Mouse (Mus musculus) liver, embryonic 13.5 days (tissue): Measurements from ENCODE around the gene Nolc1. TPM values are rescaled to one million over a fixed set of nuclear protein-coding genes. Genes with fewer than 3 reads are reported as not detected.

Experiments
- ATAC-seq: fragments of 200-750 bp; cut with Nextera tagmentation; 2 replicates; pipeline ENCODE4 v1.8.0; 2017; ENCODE audit warnings: low read depth, mild to moderate bottlenecking, moderate number of reproducible peaks, moderate library complexity
- DNase-seq: peaks from one replicate; pipeline ENCODE4 v3.0.0; 2022
- H3K27ac ChIP-seq: fragments of 300-500 bp; sonication (generic); 2 replicates; pipeline ENCODE4 v1.5.1; 2015; ENCODE audit warnings: moderate library complexity, mild to moderate bottlenecking, inconsistent platforms
- H3K27me3 ChIP-seq: fragments of 300-500 bp; sonication (generic); 2 replicates; pipeline ENCODE4 v1.6.1; 2015; ENCODE audit warnings: mild to moderate bottlenecking, inconsistent platforms
- H3K36me3 ChIP-seq: fragments of 300-500 bp; sonication (generic); 2 replicates; pipeline ENCODE4 v1.6.1; 2015; ENCODE audit warnings: mild to moderate bottlenecking, inconsistent platforms
- H3K4me1 ChIP-seq: fragments of 300-500 bp; sonication (generic); replicated peaks from 2 replicates; pipeline ENCODE4 v1.6.1; 2015; ENCODE audit warnings: inconsistent platforms
- H3K4me2 ChIP-seq: fragments of 300-500 bp; sonication (generic); 2 replicates; pipeline ENCODE4 v1.6.1; 2015; ENCODE audit warnings: inconsistent platforms, mild to moderate bottlenecking, moderate library complexity
- H3K4me3 ChIP-seq: fragments of 300-500 bp; sonication (generic); replicated peaks from 2 replicates; pipeline ENCODE4 v1.5.1; 2015; ENCODE audit warnings: mild to moderate bottlenecking, inconsistent platforms
- H3K9ac ChIP-seq: fragments of 300-500 bp; sonication (generic); 2 replicates; pipeline ENCODE4 v1.6.1; 2015; ENCODE audit warnings: mild to moderate bottlenecking, inconsistent platforms
- H3K9me3 ChIP-seq: fragments of 300-500 bp; sonication (generic); replicated peaks from 2 replicates; pipeline ENCODE4 v1.6.1; 2016; ENCODE audit warnings: inconsistent platforms
- WGBS: fragments of 180-500 bp; shearing (Covaris S2); methylation state at CpG from one replicate; pipeline ENCODE4 v1.1.7; 2015; ENCODE audit not compliant: insufficient replicate concordance; 5-methylcytosine and 5-hydroxymethylcytosine counted together
- polyA plus RNA-seq: library from polyadenylated mRNA; unstranded; fragments of >200 nt; fragmentation: Nextera tagmentation; extraction: Ambion mirVana; gene quantifications from 2 replicates; pipeline ENCODE4 v1.2.1, GENCODE M21; 2015

Nolc1 gene
- polyA plus RNA-seq, 1 experiment from 2014 or later, result 105 TPM

- H3K27me3 ChIP-seq, result no peaks in the 10 kb centered on the region
- no peak overlapping the region for H3K4me2 ChIP-seq
- no peaks in the 10 kb centered on the region; the same call in 1 of the 2 replicates for H3K9me3 ChIP-seq
- no peaks in the 10 kb centered on the region for H3K4me1 ChIP-seq
- WGBS, result 88% methylated on average over 2 of the region's 2 CpGs
- H3K36me3 ChIP-seq, result no peaks in the 10 kb centered on the region
- DNase-seq (no peak), ATAC-seq (no peak)
- H3K4me3 ChIP-seq, result no peak overlapping the region
- no peak overlapping the region for H3K9ac ChIP-seq
- no peak overlapping the region for H3K27ac ChIP-seq
Measured at GRCm38 (mm10) chr19:46094144-46094543, 18.5 kb downstream of the Nolc1 start.

GRCm38 (mm10) chr19:46095291-46095690, 19.6 kb downstream of the Nolc1 start:
- 68% methylated on average over 4 of the region's 4 CpGs for WGBS

GRCm38 (mm10) chr19:46096396-46096795, 20.7 kb downstream of the Nolc1 start:
- no peak for DNase-seq
- no peaks in the 10 kb centered on the region; the same call in 1 of the 2 replicates for H3K9me3 ChIP-seq

More at GRCm38 (mm10) chr19:46095291-46095690, 19.6 kb downstream of the Nolc1 start:
- DNase-seq, result no peak
- no peak overlapping the region for H3K9ac ChIP-seq
- no peaks in the 10 kb centered on the region; the same call in 1 of the 2 replicates for H3K9me3 ChIP-seq
- H3K36me3 ChIP-seq, result no peaks in the 10 kb centered on the region
- ATAC-seq, result no peak
- no peaks in the 10 kb centered on the region for H3K4me1 ChIP-seq
- H3K4me2 ChIP-seq, result no peak overlapping the region
- no peaks in the 10 kb centered on the region for H3K27me3 ChIP-seq
- H3K27ac ChIP-seq, result no peak overlapping the region
- no peak overlapping the region for H3K4me3 ChIP-seq

GRCm38 (mm10) chr19:46099561-46099960, 23.9 kb downstream of the Nolc1 start:
- no peak overlapping the region for H3K9ac ChIP-seq
- no peak overlapping the region for H3K27ac ChIP-seq
- no peaks in the 10 kb centered on the region for H3K36me3 ChIP-seq
- ATAC-seq, result no peak
- H3K4me3 ChIP-seq, result no peak overlapping the region
- no peaks in the 10 kb centered on the region for H3K4me1 ChIP-seq
- 74% methylated on average over 3 of the region's 3 CpGs for WGBS
- DNase-seq, result no peak
- no peak overlapping the region for H3K4me2 ChIP-seq
- H3K9me3 ChIP-seq, result no peaks in the 10 kb centered on the region
- no peaks in the 10 kb centered on the region for H3K27me3 ChIP-seq

More at GRCm38 (mm10) chr19:46096396-46096795, 20.7 kb downstream of the Nolc1 start:
- no peaks in the 10 kb centered on the region for H3K4me1 ChIP-seq
- H3K9ac ChIP-seq, result no peak overlapping the region
- no peak overlapping the region for H3K4me3 ChIP-seq
- 65% methylated on average over 5 of the region's 5 CpGs for WGBS
- H3K27ac ChIP-seq, result no peak overlapping the region
- no peaks in the 10 kb centered on the region for H3K27me3 ChIP-seq
- H3K4me2 ChIP-seq, result no peak overlapping the region
- H3K36me3 ChIP-seq, result no peaks in the 10 kb centered on the region
- no peak for ATAC-seq

GRCm38 (mm10) chr19:46103437-46104186, 27.9 kb downstream of the Nolc1 start:
- no peak overlapping the region for H3K4me3 ChIP-seq
- ATAC-seq (no peak), DNase-seq (no peak)
- no peaks in the 10 kb centered on the region for H3K4me1 ChIP-seq
- H3K9ac ChIP-seq, result no peak overlapping the region
- no peaks in the 10 kb centered on the region for H3K9me3 ChIP-seq
- 68% methylated on average over 6 of the region's 6 CpGs for whole genome bisulfite sequencing
- H3K4me2 ChIP-seq, result no peak overlapping the region
- H3K36me3 ChIP-seq, result no peaks in the 10 kb centered on the region
- H3K27me3 ChIP-seq, result no peaks in the 10 kb centered on the region
- no peak overlapping the region for H3K27ac ChIP-seq

- Histone ChIP-seq H3K4me3 (no peak overlapping the region), H3K9me3 (no peaks in the 10 kb centered on the region), H3K9ac (no peak overlapping the region), H3K36me3 (no peaks in the 10 kb centered on the region), H3K27ac (no peak overlapping the region), H3K27me3 (no peaks in the 10 kb centered on the region), H3K4me2 (no peak overlapping the region), H3K4me1 (no peaks in the 10 kb centered on the region)
- ATAC-seq (no peak), DNase-seq (no peak)
- WGBS, result 62% methylated on average over 2 of the region's 2 CpGs
Measured at GRCm38 (mm10) chr19:46104187-46104557, 28.5 kb downstream of the Nolc1 start.

GRCm38 (mm10) chr19:46110214-46110613, 34.6 kb downstream of the Nolc1 start:
- Histone ChIP-seq H3K4me1 (0 out of 2 replicates have a peak, but pooled peaks cover 3% of the 10 kb centered on the region), H3K36me3 (no peaks in the 10 kb centered on the region), H3K9me3 (no peaks in the 10 kb centered on the region), H3K27me3 (no peaks in the 10 kb centered on the region), H3K27ac (no peak overlapping the region), H3K4me2 (no peak overlapping the region), H3K9ac (no peak overlapping the region), H3K4me3 (no peak overlapping the region)
- WGBS, result 71% methylated on average over 2 of the region's 2 CpGs
- DNase-seq (no peak), ATAC-seq (no peak)

GRCm38 (mm10) chr19:46110781-46111180, 35.1 kb downstream of the Nolc1 start:
- H3K9ac ChIP-seq, result no peak overlapping the region
- no peaks in the 10 kb centered on the region for H3K27me3 ChIP-seq
- ATAC-seq (no peak), DNase-seq (no peak)
- H3K4me3 ChIP-seq, result no peak overlapping the region
- H3K9me3 ChIP-seq, result no peaks in the 10 kb centered on the region
- H3K4me1 ChIP-seq, result 0 out of 2 replicates have a peak, but pooled peaks cover 3% of the 10 kb centered on the region
- H3K27ac ChIP-seq, result no peak overlapping the region
- H3K4me2 ChIP-seq, result no peak overlapping the region
- WGBS, result 67% methylated on average over 5 of the region's 5 CpGs
- H3K36me3 ChIP-seq, result no peaks in the 10 kb centered on the region

- WGBS, result 49% methylated on average over 4 of the region's 4 CpGs
- no peak for ATAC-seq
- Histone ChIP-seq H3K4me1 (peaks cover 10% of the 10 kb centered on the region), H3K27me3 (no peaks in the 10 kb centered on the region), H3K9ac (no peak overlapping the region), H3K36me3 (no peaks in the 10 kb centered on the region), H3K27ac (no peak overlapping the region), H3K9me3 (no peaks in the 10 kb centered on the region), H3K4me2 (no peak overlapping the region), H3K4me3 (no peak overlapping the region)
- DNase-seq, result no peak
Measured at GRCm38 (mm10) chr19:46114617-46115016, 39.0 kb downstream of the Nolc1 start.

GRCm38 (mm10) chr19:46119458-46119857, 43.8 kb downstream of the Nolc1 start:
- Histone ChIP-seq H3K36me3 (no peaks in the 10 kb centered on the region), H3K4me2 (no peak overlapping the region), H3K4me1 (peaks cover 11% of the 10 kb centered on the region), H3K27me3 (no peaks in the 10 kb centered on the region), H3K9ac (no peak overlapping the region), H3K9me3 (no peaks in the 10 kb centered on the region), H3K4me3 (no peak overlapping the region), H3K27ac (no peak overlapping the region)
- peak; percentile 8 for DNase-seq
- peak; percentile 89 for ATAC-seq
- 23% methylated on average over 3 of the region's 3 CpGs for WGBS

GRCm38 (mm10) chr19:46120872-46121271, 45.2 kb downstream of the Nolc1 start:
- no peak overlapping the region for H3K9ac ChIP-seq
- H3K36me3 ChIP-seq, result no peaks in the 10 kb centered on the region
- no peak for ATAC-seq
- DNase-seq, result no peak
- H3K4me3 ChIP-seq, result no peak overlapping the region
- no peaks in the 10 kb centered on the region for H3K27me3 ChIP-seq
- no peaks in the 10 kb centered on the region for H3K9me3 ChIP-seq
- no peak overlapping the region for H3K27ac ChIP-seq
- H3K4me1 ChIP-seq, result peaks cover 11% of the 10 kb centered on the region
- H3K4me2 ChIP-seq, result no peak overlapping the region
- WGBS, result 64% methylated on average over 6 of the region's 6 CpGs

- DNase-seq, result no peak
- WGBS, result 70% methylated on average over 3 of the region's 3 CpGs
Measured at GRCm38 (mm10) chr19:46123876-46124275, 48.2 kb downstream of the Nolc1 start.

More at GRCm38 (mm10) chr19:46123876-46124275, 48.2 kb downstream of the Nolc1 start:
- Histone ChIP-seq H3K27ac (no peak overlapping the region), H3K9me3 (no peaks in the 10 kb centered on the region), H3K27me3 (peaks cover 11% of the 10 kb centered on the region), H3K9ac (no peak overlapping the region), H3K36me3 (no peaks in the 10 kb centered on the region), H3K4me2 (no peak overlapping the region), H3K4me3 (no peak overlapping the region), H3K4me1 (peaks cover 11% of the 10 kb centered on the region)
- no peak for ATAC-seq
